Mouse (Mus musculus): ENCODE measurements at regions not wholly inside any gene's neighbourhood (a gene's known extent, or its start where the extent isn't known, plus 50 kb on each side); places are given as distances from the start of the nearest gene placed in this dataset.

- no peak for DNase-seq
These were observed 336.7 kb upstream of the Tenm4 start for GRCm38 (mm10) chr7:95834236-95834919.

DNA sequence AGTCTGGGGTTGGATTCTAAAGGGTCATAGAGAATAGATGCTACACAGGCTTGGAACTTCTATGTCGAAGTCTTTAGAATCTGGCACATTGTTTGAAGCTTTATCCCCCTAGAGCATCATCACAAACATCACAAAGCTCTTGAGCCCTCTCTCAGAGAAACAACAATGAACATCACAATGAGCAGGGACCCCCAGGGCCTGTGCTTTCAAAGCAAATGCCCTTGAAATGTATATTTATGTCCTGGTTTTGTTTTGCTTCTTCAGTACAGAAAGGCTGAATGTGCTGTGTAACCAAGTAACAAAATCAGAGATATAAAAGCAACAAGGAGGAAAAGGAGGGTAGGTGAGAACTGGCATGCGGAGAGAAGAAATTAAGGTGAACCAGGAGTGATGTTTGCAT lies 330.6 kb upstream of the Tenm4 start:
- no peak for DNase-seq

DNA sequence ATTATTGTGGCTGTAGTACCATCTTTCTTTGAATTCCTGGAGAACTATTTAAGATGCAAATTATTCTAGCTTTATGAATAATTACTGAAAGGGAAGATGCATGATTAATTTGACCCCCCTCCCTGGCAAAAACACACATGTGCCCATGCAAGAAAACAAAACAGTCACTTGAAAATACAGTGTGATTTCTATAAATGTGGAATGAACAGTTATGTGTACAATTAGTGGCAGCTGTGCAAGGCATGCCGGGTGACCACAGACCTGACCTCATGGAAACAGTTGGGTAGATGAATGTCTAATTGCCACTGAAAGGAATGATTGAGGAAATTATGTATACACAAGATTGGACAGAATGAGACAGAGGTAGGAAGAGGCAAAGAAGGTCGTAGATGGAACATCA lies 321.2 kb upstream of the Tenm4 start:
- no peak for DNase-seq

- no peak for DNase-seq
These were observed 318.4 kb upstream of the Tenm4 start for GRCm38 (mm10) chr7:95852630-95853029.

- DNase-seq = peak; percentile 35
These were observed 317.7 kb upstream of the Tenm4 start for GRCm38 (mm10) chr7:95853225-95853812.

- no peak for DNase-seq
These were observed 312.8 kb upstream of the Tenm4 start for GRCm38 (mm10) chr7:95858247-95858646.

GRCm38 (mm10) chr7:95864233-95864632 lies 306.8 kb upstream of the Tenm4 start:
- peak; percentile 10 for DNase-seq

- peak; percentile 5 for DNase-seq
These were observed 305.8 kb upstream of the Tenm4 start for GRCm38 (mm10) chr7:95865270-95865669.

DNA sequence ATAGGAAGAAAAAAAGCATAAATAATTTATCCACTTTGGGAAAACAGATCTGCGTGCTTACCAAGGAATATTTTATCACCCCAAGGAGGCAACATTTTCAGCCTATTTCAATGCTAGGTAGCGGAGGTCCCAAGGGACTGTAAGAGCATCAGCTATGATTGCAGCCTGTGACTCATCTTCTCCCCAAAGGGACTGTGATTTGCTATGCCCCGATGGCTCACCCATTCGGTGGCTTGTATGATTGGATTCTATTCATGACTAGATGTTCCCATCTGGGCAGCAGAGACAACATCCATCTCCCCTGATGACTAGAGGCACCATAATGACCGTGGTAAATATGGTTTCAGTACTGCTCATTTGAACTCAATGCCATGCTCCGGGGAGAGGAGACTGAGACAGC lies 302.3 kb upstream of the Tenm4 start:
- no peak for DNase-seq

- no peak for DNase-seq
These were observed 290.3 kb upstream of the Tenm4 start for GRCm38 (mm10) chr7:95880576-95881267.

DNA sequence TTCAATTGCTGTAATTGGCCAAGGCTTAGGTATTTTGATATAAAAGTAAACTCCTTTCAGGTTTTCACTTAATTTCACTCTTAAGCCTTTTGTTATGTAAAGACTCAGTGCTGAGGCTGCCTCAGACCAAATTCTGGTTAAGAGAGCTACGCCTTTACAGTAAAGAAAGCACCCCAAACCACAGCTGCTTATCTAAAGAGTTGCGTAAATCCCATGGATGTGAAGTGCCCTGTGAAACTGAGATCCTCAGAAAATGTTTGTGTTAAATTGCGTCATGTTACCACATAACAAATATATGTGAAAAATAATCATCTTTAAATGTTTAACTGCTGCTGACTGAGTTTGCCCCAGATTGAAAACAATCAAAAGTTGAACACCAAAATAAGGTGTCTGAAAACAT lies 269.5 kb upstream of the Tenm4 start:
- DNase-seq = peak; percentile 14

GRCm38 (mm10) chr7:95914406-95915080 lies 256.5 kb upstream of the Tenm4 start:
- no peak for DNase-seq

DNA sequence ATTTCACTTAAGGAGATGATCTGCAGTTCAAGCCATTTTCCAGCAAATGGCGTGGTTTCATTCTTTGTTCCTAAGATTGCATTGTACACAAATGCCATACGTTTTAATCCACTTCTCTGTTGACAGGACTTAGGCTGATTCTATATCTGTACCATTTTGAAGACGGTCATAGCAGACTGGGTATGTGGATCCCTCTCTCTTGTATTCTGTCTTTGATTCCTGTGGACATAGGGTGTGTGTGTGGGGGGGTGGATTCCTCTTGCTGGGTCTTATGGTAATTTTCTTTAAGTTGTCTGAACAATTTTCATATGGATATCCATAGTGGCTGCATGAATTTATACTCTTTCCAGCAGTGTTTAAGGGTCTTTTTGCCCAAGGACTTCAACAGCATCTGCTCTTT lies 251.1 kb upstream of the Tenm4 start:
- DNase-seq = no peak

- DNase-seq = no peak
These were observed 246.2 kb upstream of the Tenm4 start for GRCm38 (mm10) chr7:95924805-95925204.

GRCm38 (mm10) chr7:95926119-95927039 lies 244.7 kb upstream of the Tenm4 start:
- no peak for DNase-seq

GRCm38 (mm10) chr7:95936599-95936998 lies 234.4 kb upstream of the Tenm4 start:
- no peak for DNase-seq

DNA sequence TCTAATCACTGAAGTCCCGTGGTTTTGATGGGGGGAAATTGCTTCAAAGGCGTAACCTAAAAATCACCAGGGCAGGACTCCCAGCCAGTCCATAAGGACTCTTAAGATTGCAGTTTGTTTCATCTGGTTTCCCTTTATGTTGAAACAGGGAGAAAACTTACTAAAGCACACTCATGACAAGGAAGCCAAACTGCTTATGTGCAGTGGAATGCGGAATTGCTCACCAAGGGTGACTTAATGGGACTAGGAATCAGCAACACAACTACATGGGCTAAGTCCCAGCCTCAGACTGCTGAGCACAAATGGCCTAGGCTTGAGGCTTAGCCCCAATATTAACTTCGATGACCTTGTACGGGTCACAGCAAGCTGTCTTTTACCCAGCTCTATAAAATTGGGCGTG lies 227.6 kb upstream of the Tenm4 start:
- peak; percentile 45 for DNase-seq

DNA sequence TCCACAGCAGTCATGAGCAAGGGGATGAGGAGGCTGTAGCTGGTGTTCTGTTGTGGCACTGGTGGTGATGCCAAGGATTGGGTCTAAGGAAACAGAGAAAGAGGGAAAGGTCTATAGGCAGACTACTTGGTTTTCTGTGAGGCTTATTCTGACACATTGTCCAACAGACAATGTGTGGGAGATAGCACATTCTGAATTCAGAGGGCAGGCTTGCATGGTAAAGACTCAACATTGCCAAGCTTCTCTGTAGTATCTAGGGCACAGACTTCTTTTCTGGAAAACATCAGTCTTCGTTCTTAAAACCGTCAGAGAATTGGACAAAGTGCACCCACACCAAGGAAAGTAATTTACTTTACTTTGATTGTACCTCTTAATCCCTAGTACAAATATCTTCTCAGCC lies 218.7 kb upstream of the Tenm4 start:
- no peak for DNase-seq

GRCm38 (mm10) chr7:95954511-95954910 lies 216.5 kb upstream of the Tenm4 start:
- DNase-seq = no peak

DNA sequence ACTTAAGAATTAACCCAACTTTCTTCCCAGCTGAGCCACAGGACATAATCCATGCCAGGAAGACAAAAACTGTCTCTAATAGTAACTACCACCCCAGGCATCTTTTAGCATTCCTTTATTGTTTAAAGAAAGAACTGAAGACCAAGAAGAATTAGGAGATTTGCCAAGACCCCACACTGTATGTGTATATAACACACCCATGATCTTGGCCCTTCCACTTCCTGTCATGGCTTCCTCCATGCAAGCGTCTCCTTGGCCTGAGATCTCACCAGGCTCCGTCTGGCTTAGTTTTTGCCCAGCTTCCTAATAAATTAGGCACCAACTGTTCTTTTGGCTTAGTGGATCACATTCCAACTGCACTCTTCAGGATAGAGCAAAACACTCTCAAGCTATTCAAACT lies 215.9 kb upstream of the Tenm4 start:
- DNase-seq = no peak

- DNase-seq = no peak
These were observed 212.0 kb upstream of the Tenm4 start for GRCm38 (mm10) chr7:95959068-95959467.

DNA sequence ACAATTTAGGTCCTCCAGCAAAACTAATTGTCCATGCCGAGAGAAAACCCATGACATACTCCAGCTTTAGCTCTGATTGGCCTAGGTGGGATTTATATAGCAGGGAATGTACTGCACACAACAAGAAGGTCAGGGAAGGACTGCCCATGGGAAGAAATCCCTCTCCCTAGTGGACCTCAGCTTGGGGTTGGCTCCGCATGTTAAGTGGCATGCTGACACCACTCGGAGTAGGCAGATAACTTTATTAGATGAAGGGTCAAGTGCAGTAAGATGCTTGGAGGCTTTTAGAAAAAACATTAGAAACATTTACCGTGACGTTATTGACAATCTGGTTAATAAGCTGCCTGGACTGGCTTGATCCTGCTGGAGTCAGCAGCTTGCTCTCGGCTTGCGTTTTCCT lies 199.2 kb upstream of the Tenm4 start:
- DNase-seq = no peak

DNA sequence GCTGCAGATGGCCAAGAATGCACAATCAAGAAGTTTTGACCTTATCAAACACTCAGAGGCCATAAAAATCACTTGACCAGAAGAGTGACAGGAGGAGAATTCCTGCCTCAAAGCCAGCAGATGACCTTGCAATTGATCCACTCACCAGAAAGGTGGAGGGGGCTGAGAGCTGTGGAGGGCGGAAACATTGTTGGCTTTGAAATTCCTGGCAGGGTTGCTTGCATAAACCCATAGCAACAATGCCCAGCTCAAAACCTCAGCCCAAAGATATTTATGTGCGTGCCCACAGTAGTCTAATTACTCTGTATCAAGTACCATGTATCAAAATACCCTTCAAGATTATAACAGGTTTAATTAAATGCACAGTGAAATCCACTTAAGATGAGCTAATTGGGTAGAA lies 197.0 kb upstream of the Tenm4 start:
- peak; percentile 15 for DNase-seq
